Mouse (Mus musculus) small intestine, adult 2 months (tissue): ENCODE measurements around the gene Zfp617.

ENCODE experiments used
- CTCF ChIP-seq: fragments of 200-500 bp; IDR thresholded peaks from 2 replicates; pipeline ENCODE4 v1.5.1; 2012; ENCODE audit warnings: low read depth, mild to moderate bottlenecking, control low read depth, inconsistent platforms, low read length, moderate library complexity, mixed read lengths; ENCODE audit not compliant: insufficient replicate concordance, insufficient read length; ENCODE audit errors: extremely low read depth
- POLR2A ChIP-seq: fragments of 200-500 bp; IDR thresholded peaks from 2 replicates; pipeline ENCODE4 v1.6.1; 2012; ENCODE audit warnings: low read depth, mild to moderate bottlenecking, control low read depth, inconsistent platforms, low read length, moderate library complexity

- TF ChIP-seq CTCF = no peak
- TF ChIP-seq POLR2A = no peak
Observed at GRCm38 (mm10) chr8:71952489-71952888, 44.1 kb downstream of the Zfp617 start.
